Mouse (Mus musculus): ENCODE data around the gene Moap1. TPM values are rescaled to one million over a fixed set of nuclear protein-coding genes. Genes with fewer than 3 reads are reported as not detected.

The Moap1 gene
- polyA plus RNA-seq, 1 experiment from 2014 or later, result 13.1 TPM

GRCm38 (mm10) chr12:102740285-102740684 lies 3.2 kb downstream of the Moap1 start:
- H3K4me1 ChIP-seq (replicated peaks), result peaks cover 19% of the 10 kb centered on the region
- 68% methylated on average over 3 of the region's 3 CpGs for WGBS
- no peak overlapping the region for H3K4me3 ChIP-seq
- no peaks in the 10 kb centered on the region for H3K9me3 ChIP-seq (replicated peaks)
- no peaks in the 10 kb centered on the region for H3K27me3 ChIP-seq
- no peak overlapping the region for H3K27ac ChIP-seq
- H3K36me3 ChIP-seq, result no peaks in the 10 kb centered on the region
- ATAC-seq (replicated peaks; ENCODE audit: insufficient number of reproducible peaks, insufficient read depth, low FRiP score, low read depth), result no peak
- no peak overlapping the region for H3K4me2 ChIP-seq
- H3K9ac ChIP-seq, result no peak overlapping the region

GRCm38 (mm10) chr12:102739096-102739495 lies 4.4 kb downstream of the Moap1 start:
- no peak for ATAC-seq (replicated peaks; ENCODE audit: insufficient number of reproducible peaks, insufficient read depth, low FRiP score, low read depth)
- 46% methylated on average over 5 of the region's 5 CpGs for WGBS

GRCm38 (mm10) chr12:102733381-102733780 lies 10.1 kb downstream of the Moap1 start:
- ATAC-seq (replicated peaks; ENCODE audit: insufficient number of reproducible peaks, insufficient read depth, low FRiP score, low read depth), result no peak
- peaks cover 19% of the 10 kb centered on the region for H3K4me1 ChIP-seq (replicated peaks)
- H3K9me3 ChIP-seq (replicated peaks), result no peaks in the 10 kb centered on the region
- whole genome bisulfite sequencing, result 10% methylated on average over 5 of the region's 5 CpGs
- H3K27ac ChIP-seq, result no peak overlapping the region
- no peaks in the 10 kb centered on the region for H3K27me3 ChIP-seq
- H3K9ac ChIP-seq, result no peak overlapping the region
- H3K4me2 ChIP-seq, result no peak overlapping the region
- H3K4me3 ChIP-seq, result no peak overlapping the region
- H3K36me3 ChIP-seq, result no peaks in the 10 kb centered on the region

More at GRCm38 (mm10) chr12:102739096-102739495, 4.4 kb downstream of the Moap1 start:
- H3K4me2 ChIP-seq, result no peak overlapping the region
- H3K27ac ChIP-seq, result no peak overlapping the region
- H3K4me3 ChIP-seq, result no peak overlapping the region
- no peaks in the 10 kb centered on the region for H3K36me3 ChIP-seq
- peaks cover 10% of the 10 kb centered on the region for H3K4me1 ChIP-seq (replicated peaks)
- no peaks in the 10 kb centered on the region for H3K9me3 ChIP-seq (replicated peaks)
- H3K27me3 ChIP-seq, result no peaks in the 10 kb centered on the region
- no peak overlapping the region for H3K9ac ChIP-seq

GRCm38 (mm10) chr12:102730798-102731619 lies 12.5 kb downstream of the Moap1 start:
- 0 out of 2 replicates have a peak overlapping the region, but pooled peaks have one; percentile 8 for H3K27ac ChIP-seq
- no peak overlapping the region for H3K4me3 ChIP-seq
- H3K9ac ChIP-seq, result no peak overlapping the region
- H3K4me1 ChIP-seq (replicated peaks), result peaks cover 19% of the 10 kb centered on the region
- H3K9me3 ChIP-seq (replicated peaks), result no peaks in the 10 kb centered on the region
- peak overlapping the region; percentile 52 for H3K4me2 ChIP-seq
- no peaks in the 10 kb centered on the region for H3K27me3 ChIP-seq
- ATAC-seq (replicated peaks; ENCODE audit: insufficient number of reproducible peaks, insufficient read depth, low FRiP score, low read depth), result no peak
- WGBS, result 37% methylated on average over 16 of the region's 16 CpGs
- H3K36me3 ChIP-seq, result no peaks in the 10 kb centered on the region

GRCm38 (mm10) chr12:102729855-102730797 lies 13.3 kb downstream of the Moap1 start:
- peaks cover 19% of the 10 kb centered on the region for H3K4me1 ChIP-seq (replicated peaks)
- H3K27ac ChIP-seq, result no peak overlapping the region
- H3K9me3 ChIP-seq (replicated peaks), result no peaks in the 10 kb centered on the region
- no peak overlapping the region for H3K9ac ChIP-seq
- peak; percentile 84 for ATAC-seq (replicated peaks; ENCODE audit: insufficient number of reproducible peaks, insufficient read depth, low FRiP score, low read depth)
- H3K36me3 ChIP-seq, result no peaks in the 10 kb centered on the region
- 36% methylated on average over 26 of the region's 26 CpGs for WGBS
- H3K4me2 ChIP-seq, result peak overlapping the region; percentile 52
- no peaks in the 10 kb centered on the region for H3K27me3 ChIP-seq
- peak overlapping the region; percentile 25 for H3K4me3 ChIP-seq

GRCm38 (mm10) chr12:102725761-102726175 lies 17.7 kb downstream of the Moap1 start:
- H3K4me2 ChIP-seq, result no peak overlapping the region
- H3K36me3 ChIP-seq, result no peaks in the 10 kb centered on the region
- WGBS, result 68% methylated on average over 7 of the region's 7 CpGs
- no peak overlapping the region for H3K4me3 ChIP-seq
- no peak overlapping the region for H3K9ac ChIP-seq
- no peak for ATAC-seq (replicated peaks; ENCODE audit: insufficient number of reproducible peaks, insufficient read depth, low FRiP score, low read depth)
- H3K4me1 ChIP-seq (replicated peaks), result peaks cover 8% of the 10 kb centered on the region
- H3K27me3 ChIP-seq, result no peaks in the 10 kb centered on the region
- no peaks in the 10 kb centered on the region for H3K9me3 ChIP-seq (replicated peaks)
- no peak overlapping the region for H3K27ac ChIP-seq

GRCm38 (mm10) chr12:102725146-102725545 lies 18.3 kb downstream of the Moap1 start:
- Histone ChIP-seq H3K4me1 (replicated peaks) (peaks cover 2% of the 10 kb centered on the region), H3K9me3 (replicated peaks) (no peaks in the 10 kb centered on the region)
- no peak for ATAC-seq (replicated peaks; ENCODE audit: insufficient number of reproducible peaks, insufficient read depth, low FRiP score, low read depth)

GRCm38 (mm10) chr12:102723861-102724260 lies 19.6 kb downstream of the Moap1 start:
- ATAC-seq (replicated peaks; ENCODE audit: insufficient number of reproducible peaks, insufficient read depth, low FRiP score, low read depth), result no peak
- H3K9ac ChIP-seq, result no peak overlapping the region
- H3K4me1 ChIP-seq (replicated peaks), result peaks cover 4% of the 10 kb centered on the region
- H3K4me2 ChIP-seq, result no peak overlapping the region
- 34% methylated on average over 6 of the region's 6 CpGs for WGBS
- no peaks in the 10 kb centered on the region for H3K36me3 ChIP-seq
- no peak overlapping the region for H3K4me3 ChIP-seq
- H3K9me3 ChIP-seq (replicated peaks), result no peaks in the 10 kb centered on the region
- H3K27ac ChIP-seq, result peak overlapping the region; percentile 33; the same call in 1 of the 2 replicates
- H3K27me3 ChIP-seq, result no peaks in the 10 kb centered on the region

More at GRCm38 (mm10) chr12:102725146-102725545, 18.3 kb downstream of the Moap1 start:
- no peak overlapping the region for H3K4me3 ChIP-seq
- 92% methylated on average over 6 of the region's 6 CpGs for WGBS
- no peaks in the 10 kb centered on the region for H3K36me3 ChIP-seq
- H3K27me3 ChIP-seq, result no peaks in the 10 kb centered on the region
- H3K9ac ChIP-seq, result no peak overlapping the region
- no peak overlapping the region for H3K4me2 ChIP-seq
- H3K27ac ChIP-seq, result no peak overlapping the region

- WGBS, result 74% methylated on average over 8 of the region's 8 CpGs
- Histone ChIP-seq H3K4me1 (replicated peaks) (peaks cover 4% of the 10 kb centered on the region), H3K36me3 (no peaks in the 10 kb centered on the region), H3K9ac (no peak overlapping the region), H3K4me2 (no peak overlapping the region), H3K9me3 (replicated peaks) (no peaks in the 10 kb centered on the region), H3K27me3 (no peaks in the 10 kb centered on the region), H3K4me3 (no peak overlapping the region), H3K27ac (no peak overlapping the region)
- no peak for ATAC-seq (replicated peaks; ENCODE audit: insufficient number of reproducible peaks, insufficient read depth, low FRiP score, low read depth)
Measured at GRCm38 (mm10) chr12:102722966-102723365, 20.5 kb downstream of the Moap1 start.

- no peak overlapping the region for H3K9ac ChIP-seq
- H3K4me2 ChIP-seq, result no peak overlapping the region
- H3K36me3 ChIP-seq, result no peaks in the 10 kb centered on the region
- WGBS, result 60% methylated on average over 11 of the region's 11 CpGs
- H3K27ac ChIP-seq, result no peak overlapping the region
- H3K4me1 ChIP-seq (replicated peaks), result peaks cover 4% of the 10 kb centered on the region
- no peak for ATAC-seq (replicated peaks; ENCODE audit: insufficient number of reproducible peaks, insufficient read depth, low FRiP score, low read depth)
- H3K4me3 ChIP-seq, result no peak overlapping the region
- H3K27me3 ChIP-seq, result no peaks in the 10 kb centered on the region
- no peaks in the 10 kb centered on the region for H3K9me3 ChIP-seq (replicated peaks)
Measured at GRCm38 (mm10) chr12:102722451-102722850, 21.0 kb downstream of the Moap1 start.

Data from heart, embryonic 15.5 days (tissue).